Mouse (Mus musculus) adrenal gland, postnatal 0 days (tissue): Measurements from ENCODE around the gene Kctd18. TPM values are rescaled to one million over a fixed set of nuclear protein-coding genes. Genes with fewer than 3 reads are reported as not detected.

Source experiments
- polyA plus RNA-seq: library from polyadenylated mRNA; unstranded; fragments of >200 nt; fragmentation: Nextera tagmentation; extraction: Ambion mirVana; gene quantifications from 2 replicates; pipeline ENCODE4 v1.2.1, GENCODE M21; 2015

Kctd18 gene
- polyA plus RNA-seq: 12.5 and 14.4 TPM in 2 replicates

GRCm38 (mm10) chr1:58018856-58019255 is at the start of gene Kctd18:
Gene Kctd18, minus strand, starts transcription at chr1:58018956.

GRCm38 (mm10) chr1:58029636-58030117 is 10.9 kb upstream of the Kctd18 start, which contains the start of gene Aox1:
Gene Aox1, plus strand, starts transcription at chr1:58029931.

DNA sequence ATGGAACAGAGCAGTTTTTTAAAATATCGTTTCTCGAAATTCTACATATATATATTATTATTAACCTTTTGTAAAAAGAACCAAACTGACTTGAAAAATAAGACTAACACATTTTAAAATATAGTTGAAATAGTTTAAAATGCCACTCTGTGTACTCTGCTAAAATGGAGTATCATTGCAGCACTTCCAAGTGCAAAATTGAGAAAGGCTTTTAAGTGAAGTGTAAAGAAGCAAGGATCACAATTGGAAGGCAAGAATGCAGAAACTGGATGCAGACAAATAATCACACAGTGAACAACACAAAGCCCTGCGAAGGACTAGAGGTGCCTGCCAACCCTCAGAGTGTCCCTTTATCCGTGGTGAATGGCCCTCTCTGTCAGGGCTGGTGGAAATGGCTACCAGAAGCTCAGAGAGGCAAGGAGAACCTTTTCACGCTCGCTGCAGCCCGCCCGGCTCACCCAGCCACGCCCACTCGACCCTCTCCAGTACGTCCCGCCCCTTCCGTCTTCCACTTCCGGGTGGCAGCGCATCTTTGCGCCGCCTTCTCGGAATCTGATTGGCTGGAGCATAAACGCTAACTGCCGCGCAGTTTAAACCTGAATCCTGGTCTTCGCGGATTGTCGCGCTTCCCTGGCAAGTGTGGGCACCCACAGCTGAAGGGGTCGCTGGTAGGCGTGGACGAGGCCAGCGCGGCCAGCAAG is 23.2 kb downstream of the Kctd18 start, which contains the start of gene Sgo2a:
Gene Sgo2a (plus strand): TSS at position 540 of the 701 bp plus-strand sequence.

Other genes starting within 250 kb of the Kctd18 start
- 36.2 and 55.4 TPM in 2 replicates for gene Spats2l, start 244.8 kb downstream of the Kctd18 start, polyA plus RNA-seq
- gene Sgo2a, start 23.0 kb downstream of the Kctd18 start, polyA plus RNA-seq: 3.4 and 4.4 TPM in 2 replicates
- gene Aox1, start 11.0 kb upstream of the Kctd18 start, polyA plus RNA-seq: 1.4 and 4.2 TPM in 2 replicates
- gene Aox3, start 94.2 kb upstream of the Kctd18 start, polyA plus RNA-seq: 6.8 and 10.2 TPM in 2 replicates
- 0.11 and 0.13 TPM in 2 replicates for gene Aox4, start 191.4 kb upstream of the Kctd18 start, polyA plus RNA-seq